Mouse (Mus musculus) neutrophil, adult 65 days (primary cell): ENCODE results near the gene Snip1. TPM values are rescaled to one million over a fixed set of nuclear protein-coding genes. Genes with fewer than 3 reads are reported as not detected.

ENCODE experiments used
- total RNA-seq: library from RNA; stranded (reverse); gene quantifications from 2 replicates; pipeline ENCODE4 v1.2.4, GENCODE M21; 2023

Snip1 gene
- 43.8 and 46.7 TPM in 2 replicates for total RNA-seq

DNA sequence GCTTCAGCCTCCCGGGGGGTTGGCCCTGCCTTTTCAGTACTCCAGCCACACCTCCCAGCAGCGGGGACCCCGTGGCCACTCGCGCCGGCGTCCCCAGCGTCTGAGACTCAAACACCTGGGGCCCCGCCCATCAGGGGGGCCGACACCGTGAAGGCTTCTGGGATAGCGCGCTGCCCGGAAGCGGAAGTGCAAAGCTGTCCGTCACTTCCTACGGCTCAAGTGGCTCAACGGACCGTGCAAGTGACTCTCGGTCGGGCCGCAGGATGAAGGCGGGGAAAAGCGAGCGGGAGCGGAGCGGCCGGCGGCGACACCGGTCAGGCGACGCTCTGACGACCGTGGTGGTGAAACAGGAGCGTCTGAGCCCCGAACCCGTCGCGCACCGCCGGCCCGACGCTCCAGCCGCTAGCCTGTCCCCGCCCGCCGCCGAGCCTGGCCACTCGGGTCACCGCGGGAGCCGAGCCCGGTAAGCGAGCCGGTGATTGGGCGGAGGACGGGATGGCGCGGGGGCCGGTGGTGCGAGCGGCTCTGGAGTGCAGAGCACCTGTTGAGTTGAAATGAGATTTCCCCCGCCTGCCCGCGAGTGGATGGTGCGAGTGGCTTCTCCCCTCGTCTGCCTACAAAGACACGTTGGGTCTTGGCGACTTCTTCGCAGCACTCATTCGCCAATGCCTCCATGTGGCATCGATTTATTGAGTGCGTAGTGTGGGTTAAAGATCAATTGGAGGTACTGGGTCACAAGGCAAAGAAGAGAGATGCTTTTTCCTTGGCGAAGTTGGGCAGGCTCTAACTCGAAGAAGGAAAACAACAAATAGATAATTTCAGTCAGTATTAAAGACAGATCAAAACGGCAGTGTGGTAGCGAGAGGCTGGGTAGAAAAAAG is at the start of gene Snip1:
Gene Snip1 (plus strand): TSS at position 183 of the 881 bp plus-strand sequence.

DNA sequence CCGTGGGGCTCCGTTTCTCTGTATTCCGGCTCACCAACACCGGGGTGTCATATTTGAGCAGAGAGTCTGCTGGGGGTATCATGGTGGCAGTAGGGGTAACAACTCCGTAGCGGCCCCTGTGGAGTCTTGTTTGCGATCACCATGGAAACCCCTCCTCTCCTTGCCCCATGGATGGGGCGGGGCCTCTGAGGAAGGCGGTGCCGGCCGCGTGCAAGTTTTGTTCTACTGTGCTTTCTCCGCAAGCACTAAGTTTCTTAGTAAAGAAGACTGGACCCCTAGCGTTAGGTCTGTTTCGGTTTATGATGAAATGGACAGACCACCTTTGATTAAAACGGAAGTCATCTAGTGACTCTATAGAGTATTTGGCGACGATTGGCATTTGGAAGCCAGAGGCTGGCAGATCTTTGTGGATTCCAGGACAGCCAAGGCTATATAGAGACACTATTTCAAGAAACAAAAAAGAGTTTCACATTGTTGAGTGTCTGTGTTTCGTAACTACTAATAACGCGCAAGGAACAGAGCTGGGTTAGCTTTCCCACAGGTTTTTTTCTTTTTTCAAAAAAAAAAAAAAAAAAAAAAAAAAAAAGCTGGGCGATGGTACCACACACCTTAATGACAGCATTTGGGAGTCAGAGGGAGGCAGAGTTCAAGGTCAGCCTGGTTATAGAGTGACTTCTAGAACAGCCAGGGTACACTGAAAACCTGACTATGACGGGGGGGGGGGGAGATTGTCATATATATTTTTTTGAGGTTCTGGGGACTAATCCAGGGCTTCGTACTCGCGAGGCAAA is 760 bp upstream of the Snip1 start, which contains the start of gene Dnali1:
Gene Dnali1 (minus strand): TSS at position 187 of the 791 bp plus-strand sequence.

DNA sequence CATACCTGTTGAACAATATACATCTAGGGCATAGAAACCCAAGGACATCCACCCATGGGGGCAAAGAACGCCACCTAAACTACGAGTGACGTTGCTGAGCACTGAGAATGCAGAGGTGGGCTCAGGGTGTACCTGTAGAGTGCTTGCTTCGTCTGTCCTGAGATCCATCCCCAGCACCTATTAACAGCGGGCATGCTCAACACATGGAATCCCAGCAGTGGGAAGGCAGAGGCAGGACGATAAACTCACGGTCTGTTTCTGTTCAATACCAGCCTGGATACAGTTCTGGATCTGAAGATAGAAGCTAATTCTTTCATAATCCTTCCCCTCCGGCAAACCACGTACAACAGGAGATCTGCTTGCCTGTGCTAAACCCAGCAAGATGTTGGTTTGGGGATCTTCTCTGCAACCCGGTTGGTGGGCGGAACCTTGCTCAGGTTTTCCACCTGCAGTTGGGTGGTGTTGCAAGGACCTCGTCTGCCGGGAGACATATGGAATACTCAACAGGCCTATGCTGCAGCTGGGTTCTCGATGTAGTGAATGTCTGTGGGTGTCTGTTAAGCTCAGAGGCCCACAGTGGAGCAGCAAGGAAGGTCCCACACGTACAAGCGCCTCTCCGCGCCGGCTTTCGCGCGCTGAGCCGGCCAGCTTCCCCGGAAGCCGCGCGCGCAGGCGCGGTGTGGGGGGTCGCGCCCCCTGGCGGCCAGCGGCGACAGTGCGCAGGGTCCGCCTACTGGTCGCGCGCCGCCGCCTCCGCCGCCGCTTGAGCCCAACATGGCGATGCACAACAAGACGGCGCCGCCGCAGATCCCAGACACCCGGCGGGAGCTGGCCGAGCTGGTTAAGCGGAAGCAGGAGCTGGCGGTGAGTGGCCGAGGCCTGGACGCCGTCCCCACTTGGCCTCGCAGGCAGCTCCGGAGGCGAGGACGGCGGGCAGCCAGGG is 18.2 kb downstream of the Snip1 start, which contains the start of gene Meaf6:
Gene Meaf6 (plus strand): TSS at position 732 of the 943 bp plus-strand sequence.

Other genes starting within 250 kb of the Snip1 start
- 51.9 and 83.1 TPM in 2 replicates for gene Yrdc, start 216.0 kb upstream of the Snip1 start, total RNA-seq
- 10.8 and 13.5 TPM in 2 replicates for gene 1110065P20Rik, start 215.5 kb upstream of the Snip1 start, total RNA-seq
- gene Maneal, start 204.5 kb upstream of the Snip1 start, total RNA-seq, result not detected in 2 replicates
- gene Epha10, start 185.8 kb upstream of the Snip1 start, total RNA-seq, result 0.09 TPM in 1 of 2 replicates, not detected in the other
- 6.3 and 6.6 TPM in 2 replicates for gene 9930104L06Rik, start 129.6 kb upstream of the Snip1 start, total RNA-seq
- gene Cdca8, start 127.4 kb upstream of the Snip1 start, total RNA-seq, result 60.2 and 61.0 TPM in 2 replicates
- 2.0 and 3.6 TPM in 2 replicates for gene Rspo1, start 80.2 kb upstream of the Snip1 start, total RNA-seq
- gene Gnl2, start 50.1 kb upstream of the Snip1 start, total RNA-seq, result 67.1 and 106 TPM in 2 replicates
- gene Dnali1, start 969 bp upstream of the Snip1 start, total RNA-seq, result not detected in 2 replicates
- 21.9 and 22.8 TPM in 2 replicates for gene Meaf6, start 18.5 kb downstream of the Snip1 start, total RNA-seq
- 193 and 260 TPM in 2 replicates for gene Zc3h12a, start 61.2 kb downstream of the Snip1 start, total RNA-seq